Mouse (Mus musculus): ENCODE results near the gene Mllt6.

Gene Mllt6

DNA sequence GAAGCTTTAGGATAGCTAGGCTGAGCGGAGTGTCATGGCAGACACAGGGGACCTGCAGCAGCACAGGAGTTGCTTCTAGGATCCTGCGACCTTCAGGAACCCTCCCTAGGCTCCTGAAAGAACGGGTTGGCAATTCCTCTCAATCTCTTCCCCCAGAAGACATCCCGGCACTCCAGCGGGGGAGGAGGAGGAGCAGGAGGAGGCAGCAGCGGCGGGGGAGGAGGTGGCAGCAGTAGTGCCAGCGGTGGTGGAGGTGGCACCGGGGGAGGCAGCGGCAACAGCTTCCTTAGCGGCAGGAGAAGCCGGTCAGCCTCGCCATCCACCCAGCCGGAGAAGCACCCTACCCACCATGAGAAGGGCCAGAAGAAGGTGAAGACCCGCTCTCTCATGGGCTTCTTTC is 6.1 kb downstream of the Mllt6 start:
- DNase-seq: no peak

DNA sequence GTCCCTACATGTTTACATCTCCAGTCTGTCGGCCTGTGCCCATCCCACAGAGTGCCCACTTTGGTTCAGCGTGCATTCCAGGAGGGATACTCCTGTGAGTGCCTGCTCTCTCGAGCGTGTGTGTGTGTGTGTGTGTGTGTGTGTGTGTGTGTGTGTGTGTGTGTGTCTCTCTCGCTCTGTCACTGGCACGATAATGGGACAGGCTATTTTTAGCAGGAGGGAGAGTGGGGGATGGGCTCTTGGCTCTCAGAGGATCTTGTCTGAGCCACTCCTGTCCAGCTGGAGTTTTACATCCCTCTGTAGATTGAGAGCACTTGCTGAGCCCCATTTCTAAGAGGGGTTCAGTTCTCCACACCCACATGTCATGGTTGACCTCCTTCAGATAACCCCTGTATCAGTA is 6.6 kb downstream of the Mllt6 start:
- DNase-seq: peak; percentile 71 to 85

- DNase-seq: peak; percentile 38 to 52
Measured at GRCm38 (mm10) chr11:97670234-97671176, 7.3 kb downstream of the Mllt6 start.

GRCm38 (mm10) chr11:97671177-97671527 is 7.9 kb downstream of the Mllt6 start:
- DNase-seq: no peak

- no peak for DNase-seq
Measured at GRCm38 (mm10) chr11:97673148-97673547, 9.9 kb downstream of the Mllt6 start.

- DNase-seq: no peak
Measured at GRCm38 (mm10) chr11:97676050-97676754, 13.0 kb downstream of the Mllt6 start.

DNA sequence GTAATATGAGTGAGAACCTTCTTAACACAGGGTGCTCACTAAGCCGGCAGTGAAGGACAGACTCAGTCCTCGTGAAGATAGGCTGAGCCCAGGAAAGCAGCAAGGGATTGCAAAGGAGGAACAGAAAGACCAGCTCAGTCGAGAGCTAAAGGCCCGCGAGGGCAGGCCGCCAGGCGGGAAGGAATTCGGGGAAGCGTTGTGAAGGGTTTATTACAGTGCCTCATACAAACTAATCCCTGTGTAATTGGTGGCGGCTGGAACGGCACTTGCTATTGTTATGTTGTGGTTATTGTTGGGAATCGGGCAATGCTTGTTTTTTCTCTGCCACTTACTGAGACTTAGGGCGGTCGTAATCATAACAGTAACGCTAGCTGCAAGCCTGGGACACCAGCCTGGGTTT is 14.2 kb downstream of the Mllt6 start:
- DNase-seq: no peak

GRCm38 (mm10) chr11:97677842-97678241 is 14.6 kb downstream of the Mllt6 start:
- DNase-seq: no peak

GRCm38 (mm10) chr11:97678301-97678700 is 15.1 kb downstream of the Mllt6 start:
- no peak for DNase-seq

GRCm38 (mm10) chr11:97680430-97680829 is 17.2 kb downstream of the Mllt6 start:
- no peak for DNase-seq

DNA sequence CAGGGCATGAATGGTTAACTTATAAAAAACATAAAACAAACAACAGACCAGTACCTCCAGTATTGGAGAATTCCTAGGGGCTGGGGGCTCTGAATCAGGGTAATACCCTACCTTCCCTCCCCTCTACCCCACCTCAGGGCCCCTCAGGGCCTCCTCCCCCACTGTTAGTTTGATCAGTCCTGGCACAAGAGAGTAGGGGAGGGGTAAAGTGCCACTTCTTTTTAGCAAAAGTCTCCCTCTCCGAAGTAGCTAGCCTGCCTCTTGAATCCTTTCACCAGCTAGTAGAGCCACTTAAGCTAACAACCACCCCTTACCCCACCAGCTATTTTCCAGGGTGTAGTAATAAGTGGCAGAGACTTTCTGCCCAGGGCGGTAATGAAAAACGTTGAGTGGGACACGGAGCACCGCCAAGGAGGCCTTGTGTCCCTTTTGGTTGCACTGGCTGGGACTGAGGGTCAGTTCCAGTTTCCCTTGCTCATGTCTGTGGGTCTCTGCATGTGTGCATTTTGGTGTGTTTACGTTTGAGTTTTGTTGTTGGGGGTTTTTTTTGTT is 19.4 kb downstream of the Mllt6 start:
- no peak for DNase-seq

GRCm38 (mm10) chr11:97684063-97684680 is 21.0 kb downstream of the Mllt6 start:
- no peak for DNase-seq

- peak in 1 of 2 experiments; percentile 34 for DNase-seq
Measured at GRCm38 (mm10) chr11:97684766-97685165, 21.6 kb downstream of the Mllt6 start.

DNA sequence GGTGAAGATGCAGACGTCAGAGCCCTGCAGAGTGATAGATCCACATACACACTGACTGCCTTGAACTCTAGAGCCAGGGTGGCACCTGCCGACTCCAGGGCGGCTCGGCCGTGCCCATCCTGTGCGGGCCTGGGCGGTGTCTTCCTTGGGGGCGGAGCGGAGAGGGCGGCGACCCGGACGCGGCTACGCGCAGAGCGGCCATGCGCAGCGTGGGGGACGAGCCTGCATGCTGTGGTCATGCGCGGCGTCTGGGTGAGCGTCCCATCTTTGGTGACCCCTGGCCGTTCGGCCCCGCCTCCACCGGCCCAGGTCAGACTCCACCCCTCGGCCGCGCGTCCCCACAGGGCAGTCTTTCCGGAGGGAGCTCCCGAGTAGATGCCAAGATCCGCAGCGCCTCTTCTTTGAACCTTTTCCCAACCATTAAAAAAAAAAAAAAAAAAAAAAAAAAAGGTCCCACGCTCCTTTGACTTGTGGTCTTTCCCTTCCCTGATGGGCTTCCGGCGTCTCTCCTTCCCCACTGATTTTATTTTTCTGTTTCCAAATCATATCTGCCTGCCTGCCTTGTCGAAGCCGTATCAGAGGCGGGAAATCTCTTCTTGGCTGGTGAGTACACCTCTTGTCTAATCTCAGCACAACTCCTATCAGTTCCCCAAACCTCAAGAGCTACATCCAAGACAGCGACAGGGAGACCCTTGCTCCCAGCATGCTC is 22.6 kb downstream of the Mllt6 start, which contains the start of gene Cisd3:
Gene Cisd3, plus strand, starts transcription at position 214 of the 709 bp plus-strand sequence.
- peak; percentile 94 to 96 for DNase-seq

DNA sequence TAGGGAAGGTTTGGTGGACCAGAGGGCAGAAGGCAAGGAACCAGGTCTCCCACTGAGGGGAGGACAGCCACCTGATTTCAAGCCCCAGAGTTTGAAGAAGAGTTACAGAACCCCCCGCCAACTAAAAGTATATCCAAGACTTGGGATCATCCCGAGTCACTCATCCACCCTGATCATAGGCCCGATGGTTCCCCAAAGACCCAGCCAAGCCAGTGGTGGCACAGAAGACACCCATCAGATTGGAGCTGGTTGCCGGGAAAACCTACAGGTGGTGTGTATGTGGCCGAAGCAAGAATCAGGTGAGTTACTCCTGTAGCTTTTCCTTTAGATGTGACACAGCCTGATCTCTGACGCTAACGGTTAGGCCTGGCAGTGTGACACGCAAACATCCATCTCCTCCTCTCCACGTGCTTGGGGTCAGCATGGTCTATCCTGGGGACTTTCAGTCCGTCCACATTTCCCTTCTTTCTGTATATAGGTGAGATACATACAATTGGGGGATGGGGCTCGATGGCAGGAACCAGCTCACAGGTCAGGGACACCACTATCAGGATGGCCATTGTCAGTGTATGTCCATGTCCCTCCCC is 23.2 kb downstream of the Mllt6 start:
- peak in 1 of 2 experiments; percentile 38 for DNase-seq

GRCm38 (mm10) chr11:97687061-97687460 is 23.8 kb downstream of the Mllt6 start:
- DNase-seq: no peak

DNA sequence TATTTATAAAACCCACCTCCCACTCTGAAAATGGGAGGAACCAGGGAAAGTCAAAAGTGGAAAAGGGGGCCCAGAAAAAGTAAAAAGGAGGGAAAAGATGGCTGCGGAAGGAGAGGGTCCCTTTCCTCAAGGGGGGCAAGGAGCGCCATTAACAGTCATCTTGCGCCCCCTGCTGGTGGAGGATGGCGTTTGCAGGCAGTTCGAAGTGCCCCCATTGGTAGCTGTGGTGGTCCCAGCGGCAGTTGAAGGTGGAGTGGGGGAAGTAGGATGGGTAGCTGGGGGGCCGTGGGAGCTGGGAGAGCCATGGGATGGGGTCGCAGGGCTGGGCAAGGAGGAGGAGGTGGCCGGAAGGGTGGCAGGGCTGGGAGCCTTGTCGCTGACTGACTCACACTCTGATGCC is 26.6 kb downstream of the Mllt6 start:
- DNase-seq: peak; percentile 70 to 81

GRCm38 (mm10) chr11:97694435-97694834 is 31.2 kb downstream of the Mllt6 start:
- no peak for DNase-seq

DNA sequence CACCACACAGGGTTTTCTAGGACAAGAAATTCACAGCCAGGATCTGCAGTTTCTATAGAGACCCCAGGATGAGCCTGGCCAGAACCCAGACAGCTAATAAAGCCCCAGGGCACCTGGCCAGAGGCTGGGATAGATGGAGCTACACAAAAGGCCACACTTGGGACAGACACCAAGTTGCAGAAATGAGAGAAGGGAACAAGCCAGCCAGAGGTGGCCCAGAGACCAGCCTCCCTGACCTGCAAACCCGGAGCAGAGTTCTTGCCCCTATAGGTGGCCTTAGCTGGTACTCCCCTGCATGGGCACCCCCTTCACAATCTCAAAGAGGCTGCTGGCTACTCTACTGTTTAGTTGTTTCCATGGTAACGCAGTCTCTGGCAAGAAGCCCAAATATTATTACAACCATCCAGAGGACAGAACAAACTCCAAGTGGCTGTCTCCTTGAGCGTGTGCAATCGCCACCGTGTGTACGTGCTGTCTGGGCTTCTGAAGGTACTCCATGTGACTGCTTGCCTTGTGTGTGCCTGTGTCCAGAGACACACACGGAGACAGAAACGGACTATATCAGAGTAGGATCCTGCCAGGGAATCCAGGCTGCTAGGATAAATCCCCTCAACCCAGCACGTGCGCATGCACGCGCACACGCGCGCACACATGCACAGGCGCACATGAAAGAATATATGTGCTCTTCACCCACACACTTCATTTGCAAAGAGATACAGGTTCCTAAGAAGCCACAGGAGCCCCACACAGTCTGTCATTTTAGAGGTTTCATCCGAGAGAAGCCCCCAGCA is 31.9 kb downstream of the Mllt6 start:
- DNase-seq: peak in 1 of 2 experiments; percentile 32

DNA sequence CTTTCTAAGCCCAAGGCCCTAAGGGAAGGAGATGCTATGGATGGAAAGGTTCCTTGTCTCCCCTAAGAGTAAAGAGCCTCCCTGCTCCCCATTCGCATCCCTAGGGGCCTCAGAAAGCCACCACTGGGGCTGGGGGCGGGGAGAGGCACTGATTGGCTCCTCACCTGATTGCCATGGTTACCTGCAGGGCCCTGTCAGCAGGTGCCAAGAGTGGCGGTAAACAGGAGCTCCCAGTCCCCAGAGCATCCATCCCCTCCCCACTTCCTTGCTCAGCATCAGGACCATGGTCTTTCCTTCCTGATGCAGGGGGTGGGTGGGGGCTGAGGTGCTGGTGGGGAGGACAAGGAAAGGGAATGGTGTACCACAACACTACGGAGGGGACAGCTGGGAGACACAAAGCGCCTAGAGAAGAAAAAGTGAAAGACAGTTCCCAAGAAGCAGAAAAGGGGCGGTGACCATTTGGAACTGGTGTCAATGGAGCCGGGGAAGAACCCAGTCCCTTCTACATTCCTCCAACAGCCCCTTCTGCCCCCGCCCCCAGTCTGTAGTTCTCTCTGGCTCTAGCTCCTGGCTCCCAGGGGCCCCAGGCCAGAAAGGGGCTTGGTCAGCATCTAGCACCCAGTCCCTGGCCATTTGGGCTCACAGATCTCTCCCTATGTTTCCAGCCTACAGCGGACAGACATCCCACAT is 32.6 kb downstream of the Mllt6 start:
- DNase-seq: no peak

GRCm38 (mm10) chr11:97696669-97697068 is 33.5 kb downstream of the Mllt6 start:
- no peak for DNase-seq
